Mouse (Mus musculus): ENCODE results near the gene Srprb.

- TF ChIP-seq GATA1 (IDR thresholded peaks at IDR 0.05; ENCODE audit: borderline replicate concordance, low read length) (no peak), FLI1 (IDR thresholded peaks at IDR 0.05; ENCODE audit: low read length) (no peak)
These were observed 31.1 kb upstream of the Srprb start for GRCm38 (mm10) chr9:103233006-103233395.
